Mouse (Mus musculus): ENCODE measurements around the gene Gm21776.
"Not testable (repeated sequence)": the region's sequence is repeated elsewhere in the genome, so short reads cannot be mapped to it uniquely, and the experiment has no call there.

The Gm21776 gene

GRCm38 (mm10) chrY:76378362-76378761 lies at the start of gene Gm21776:
Gene Gm21776 (plus strand): TSS chrY:76378662.
- not testable (repeated sequence) for H3K27me3 ChIP-seq (ENCODE audit: control insufficient read depth, insufficient read depth, low read length, poor library complexity, severe bottlenecking); H3K36me3 ChIP-seq (ENCODE audit: control insufficient read depth, insufficient read depth, low read length, poor library complexity, severe bottlenecking); DNase-seq (ENCODE audit: low read depth, low spot score)

All from splenic B cell, adult 2 months (primary cell).